Mouse (Mus musculus): ENCODE data around the gene Lrrc17.
"Not testable (repeated sequence)": the region's sequence is repeated elsewhere in the genome, so short reads cannot be mapped to it uniquely, and the experiment has no call there.

The Lrrc17 gene

GRCm38 (mm10) chr5:21532921-21533320, 10.4 kb upstream of the Lrrc17 start:
- no peak for DNase-seq (ENCODE audit: low read depth, low spot score)

GRCm38 (mm10) chr5:21542226-21542625, 1.1 kb upstream of the Lrrc17 start:
- peak; percentile 61 for DNase-seq (ENCODE audit: low read depth, low spot score)

GRCm38 (mm10) chr5:21544821-21545220, 1.5 kb downstream of the Lrrc17 start:
- DNase-seq (ENCODE audit: low read depth, low spot score): no peak

GRCm38 (mm10) chr5:21545227-21545626, 1.9 kb downstream of the Lrrc17 start:
- no peak for DNase-seq (ENCODE audit: low read depth, low spot score)

GRCm38 (mm10) chr5:21545786-21546185, 2.4 kb downstream of the Lrrc17 start:
- DNase-seq (ENCODE audit: low read depth, low spot score): no peak

GRCm38 (mm10) chr5:21547005-21547404, 3.6 kb downstream of the Lrrc17 start:
- no peak for DNase-seq (ENCODE audit: low read depth, low spot score)

GRCm38 (mm10) chr5:21553685-21554084, 10.3 kb downstream of the Lrrc17 start:
- DNase-seq (ENCODE audit: low read depth, low spot score): no peak

- no peak for DNase-seq (ENCODE audit: low read depth, low spot score)
Observed at GRCm38 (mm10) chr5:21554732-21555131, 11.4 kb downstream of the Lrrc17 start.

- no peak for DNase-seq (ENCODE audit: low read depth, low spot score)
Observed at GRCm38 (mm10) chr5:21556502-21556901, 13.1 kb downstream of the Lrrc17 start.

- no peak for DNase-seq (ENCODE audit: low read depth, low spot score)
Observed at GRCm38 (mm10) chr5:21563936-21564335, 20.6 kb downstream of the Lrrc17 start.

GRCm38 (mm10) chr5:21565392-21566065, 22.2 kb downstream of the Lrrc17 start:
- DNase-seq (ENCODE audit: low read depth, low spot score): no peak

GRCm38 (mm10) chr5:21567784-21568183, 24.4 kb downstream of the Lrrc17 start:
- no peak for DNase-seq (ENCODE audit: low read depth, low spot score)

GRCm38 (mm10) chr5:21572764-21573416, 29.5 kb downstream of the Lrrc17 start:
- DNase-seq (ENCODE audit: low read depth, low spot score): no peak

- DNase-seq (ENCODE audit: low read depth, low spot score): peak; percentile 18
Observed at GRCm38 (mm10) chr5:21574386-21575209, 31.2 kb downstream of the Lrrc17 start.

GRCm38 (mm10) chr5:21575210-21575550, 31.8 kb downstream of the Lrrc17 start:
- no peak for DNase-seq (ENCODE audit: low read depth, low spot score)

- DNase-seq (ENCODE audit: low read depth, low spot score): no peak
Observed at GRCm38 (mm10) chr5:21578136-21578535, 34.8 kb downstream of the Lrrc17 start.

- peak; percentile 71 for DNase-seq (ENCODE audit: low read depth, low spot score)
Observed at GRCm38 (mm10) chr5:21586763-21587162, 43.4 kb downstream of the Lrrc17 start.

- DNase-seq (ENCODE audit: low read depth, low spot score): peak; percentile 66
Observed at GRCm38 (mm10) chr5:21587683-21588082, 44.3 kb downstream of the Lrrc17 start.

GRCm38 (mm10) chr5:21588220-21588619, 44.9 kb downstream of the Lrrc17 start:
- peak; percentile 20 for DNase-seq (ENCODE audit: low read depth, low spot score)

GRCm38 (mm10) chr5:21592106-21592505, 48.7 kb downstream of the Lrrc17 start:
- DNase-seq (ENCODE audit: low read depth, low spot score): no peak

- DNase-seq (ENCODE audit: low read depth, low spot score): no peak
Observed at GRCm38 (mm10) chr5:21593201-21593709, 49.9 kb downstream of the Lrrc17 start.

- not testable (repeated sequence) for DNase-seq (ENCODE audit: low read depth, low spot score)
Observed at GRCm38 (mm10) chr5:21599536-21599935, 56.2 kb downstream of the Lrrc17 start.
